Mouse (Mus musculus): ENCODE results near the gene Ica1l.
A peak's percentile ranks its signal among the peaks of the same experiment; 100 is the strongest.
"Not testable (repeated sequence)": the region's sequence is repeated elsewhere in the genome, so short reads cannot be mapped to it uniquely, and the experiment has no call there.

Ica1l gene

DNA sequence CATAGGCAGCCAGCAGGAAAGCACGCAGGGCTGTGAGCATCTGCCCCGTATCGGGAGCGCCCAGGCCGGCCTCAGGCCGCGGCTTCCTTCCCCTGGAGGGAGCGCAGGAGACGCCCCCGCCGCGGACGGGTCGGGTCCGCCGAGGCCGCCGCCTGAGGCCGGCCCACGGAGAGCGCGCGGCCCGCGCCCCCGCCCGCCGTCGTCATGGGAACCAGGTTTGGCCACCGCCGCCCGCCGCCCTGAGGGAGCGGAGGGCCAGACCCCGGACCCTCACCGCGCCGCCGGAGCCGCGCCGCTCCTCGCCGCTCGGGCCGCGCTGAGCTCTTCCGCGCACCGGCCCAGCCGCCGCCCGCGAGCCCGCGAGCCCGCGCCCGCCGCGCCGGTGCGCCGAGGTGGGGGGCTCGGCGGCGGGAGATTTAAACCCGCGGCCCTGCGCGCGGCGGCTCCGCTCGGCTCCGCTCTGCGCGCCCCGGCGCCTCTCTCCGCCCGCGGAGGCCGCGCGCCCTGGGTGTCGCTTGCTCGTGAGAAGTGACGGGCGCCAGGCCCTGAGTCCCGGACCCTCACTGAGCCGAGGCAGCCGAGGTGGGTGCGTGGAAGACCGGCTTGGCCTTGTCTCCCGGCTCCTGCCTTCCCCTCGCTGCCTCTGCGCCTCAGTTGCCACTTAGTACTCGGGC, at the start of gene Ica1l:
Gene Ica1l (minus strand): TSS at position 389 of the 674 bp plus-strand sequence.
- DNase-seq (ENCODE audit: low spot score): peak; percentile 38

DNA sequence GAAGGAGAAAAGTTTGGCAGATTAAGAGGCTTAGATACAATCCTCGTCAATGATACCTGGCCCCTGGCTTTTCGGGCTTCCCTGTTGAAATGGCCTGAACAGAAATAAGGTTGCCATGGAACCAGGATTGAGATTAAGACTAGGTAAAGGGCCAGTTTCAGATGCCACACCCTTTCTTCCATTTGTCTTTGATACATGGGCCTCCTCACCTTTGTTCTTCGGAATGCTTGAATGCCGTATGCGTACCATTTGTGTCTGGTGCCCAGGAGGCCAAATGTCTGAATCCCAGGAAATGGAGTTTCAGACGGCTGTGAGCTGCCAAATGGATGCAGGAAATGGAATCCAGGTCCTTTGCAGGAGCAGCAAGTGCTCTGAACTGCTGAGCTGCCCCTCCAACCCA, 33.4 kb upstream of the Ica1l start:
- DNase-seq (ENCODE audit: low spot score): no peak

DNA sequence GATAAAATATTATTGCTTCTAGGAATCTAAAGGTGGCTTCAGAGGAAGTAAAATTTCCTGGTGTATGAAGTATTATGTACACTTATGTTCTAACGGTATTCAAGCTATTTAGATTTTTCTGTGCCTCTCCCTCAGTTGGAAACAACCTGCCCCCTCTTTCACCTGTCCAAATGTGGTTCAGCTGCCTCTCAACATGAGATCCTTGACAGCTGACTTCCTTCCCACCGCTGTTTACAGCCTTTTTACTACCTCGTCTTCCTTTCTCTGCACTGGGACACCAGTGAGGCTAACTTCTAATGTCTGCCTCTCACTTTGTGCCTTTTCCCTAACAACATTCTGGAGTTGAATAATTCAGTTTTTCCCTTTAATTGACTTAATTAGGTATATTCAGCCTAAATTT, 32.6 kb upstream of the Ica1l start:
- no peak for DNase-seq (ENCODE audit: low spot score)

DNA sequence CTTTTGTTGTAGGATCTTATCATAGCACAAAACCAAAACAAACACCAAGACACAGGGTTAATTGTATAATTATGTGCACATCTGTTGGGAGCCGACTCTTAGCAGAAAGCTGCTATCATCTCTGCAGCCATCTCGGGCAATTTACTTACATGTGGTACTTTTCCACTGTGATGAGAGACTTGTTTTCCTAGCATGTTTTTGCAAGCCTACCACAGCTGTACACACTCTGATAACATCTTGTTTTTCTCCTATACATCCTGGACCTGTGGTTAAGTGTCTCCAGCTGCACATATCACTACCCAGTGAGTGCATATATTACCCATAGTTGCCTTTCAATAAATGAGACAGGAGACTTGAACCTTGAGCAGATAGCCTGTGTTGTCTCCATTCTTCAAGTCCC, 32.0 kb upstream of the Ica1l start:
- DNase-seq (ENCODE audit: low spot score): no peak

DNA sequence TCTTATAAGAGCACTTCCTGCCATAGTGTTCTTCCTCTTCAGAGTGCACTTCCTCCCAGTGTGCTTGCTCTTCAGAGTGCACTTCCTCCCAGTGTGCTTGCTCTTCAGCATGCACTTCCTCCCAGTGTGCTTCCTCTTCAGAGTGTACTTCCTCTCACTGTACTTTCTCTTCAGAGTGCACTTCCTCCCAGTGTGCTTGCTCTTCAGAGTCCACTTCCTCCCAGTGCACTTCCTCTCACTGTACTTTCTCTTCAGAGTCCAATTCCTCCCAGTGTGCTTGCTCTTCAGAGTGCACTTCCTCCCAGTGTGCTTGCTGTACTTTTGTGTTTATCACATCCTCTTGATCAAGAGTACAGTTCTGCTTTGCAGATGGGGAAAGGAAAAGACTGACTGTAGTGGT, 27.7 kb upstream of the Ica1l start:
- DNase-seq (ENCODE audit: low spot score): peak; percentile 8

DNA sequence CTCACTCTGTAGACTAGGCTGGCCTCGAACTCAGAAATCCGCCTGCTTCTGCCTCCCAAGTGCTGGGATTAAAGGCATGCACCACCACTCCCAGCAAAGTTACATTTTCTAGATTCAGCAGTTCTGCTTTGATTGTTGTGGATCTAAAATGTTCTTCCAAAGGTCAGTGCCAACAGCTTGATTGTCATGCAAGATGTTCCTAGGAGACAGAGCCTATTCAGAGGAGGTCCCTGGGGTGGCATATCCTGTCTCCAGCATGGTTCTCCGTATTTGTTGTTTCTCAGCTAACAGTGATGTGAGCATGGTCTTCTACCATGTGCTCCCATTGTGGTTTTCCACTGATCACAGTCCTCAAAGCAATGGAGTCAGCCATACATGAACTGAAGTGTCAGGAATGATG, 13.3 kb upstream of the Ica1l start:
- DNase-seq (ENCODE audit: low spot score): no peak

DNA sequence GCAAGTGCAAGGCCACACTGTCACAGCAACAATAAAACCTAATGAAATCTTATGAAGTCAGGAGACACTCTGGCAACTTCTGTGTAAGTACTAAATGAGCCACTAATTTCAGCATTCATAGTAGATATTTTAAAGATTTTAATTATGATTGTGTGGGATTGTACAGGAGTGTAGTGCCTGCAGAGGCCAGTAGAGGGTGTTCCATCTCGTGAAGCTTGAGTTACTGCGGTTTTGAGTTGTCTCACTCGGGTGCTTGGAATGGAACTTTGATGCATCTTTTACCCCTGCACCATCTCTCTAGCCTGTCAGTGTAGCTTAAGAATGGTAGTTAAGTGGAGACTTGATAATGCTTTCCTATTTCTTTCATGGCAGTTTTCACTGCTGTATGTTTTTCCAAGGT, 11.7 kb upstream of the Ica1l start:
- DNase-seq (ENCODE audit: low spot score): no peak

DNA sequence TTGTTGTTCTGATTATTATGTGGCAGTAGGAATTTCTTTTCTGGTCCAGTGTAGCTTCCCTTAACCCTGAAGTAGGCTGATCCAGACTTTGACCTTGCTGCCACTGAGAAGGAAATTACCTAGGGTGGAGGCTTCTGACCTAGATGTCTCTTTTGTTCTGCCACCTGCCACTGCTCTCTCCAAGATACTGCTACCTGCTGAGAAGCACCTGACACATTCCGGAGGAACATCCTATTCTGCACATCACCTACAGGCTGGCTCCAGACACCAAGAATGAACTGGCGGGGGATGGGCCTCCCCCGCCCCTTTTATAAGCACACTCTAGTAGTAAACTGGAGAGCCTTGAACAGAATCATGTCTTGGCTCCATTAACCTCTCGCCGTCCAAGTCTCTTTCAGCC, 4.5 kb upstream of the Ica1l start:
- DNase-seq (ENCODE audit: low spot score): not testable (repeated sequence)

DNA sequence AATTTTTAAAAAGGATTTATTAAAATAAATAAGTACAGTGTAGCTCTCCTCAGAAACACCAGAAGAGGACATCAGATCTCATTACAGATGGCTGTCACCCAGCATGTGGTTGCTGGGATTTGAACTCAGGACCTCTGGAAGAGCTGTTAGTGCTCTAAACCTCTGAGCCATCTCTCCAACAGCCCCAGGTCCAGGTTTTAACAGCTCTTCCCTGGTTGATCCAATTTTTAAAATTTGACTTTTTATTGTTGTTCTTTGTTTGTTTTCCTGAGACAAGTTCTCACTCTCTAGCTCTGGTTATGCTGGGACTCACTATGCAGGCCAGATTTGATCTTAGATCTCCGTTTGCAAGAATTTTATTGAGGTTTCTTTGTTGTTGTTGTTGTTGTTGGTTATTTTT, 1.6 kb upstream of the Ica1l start:
- DNase-seq (ENCODE audit: low spot score): no peak

DNA sequence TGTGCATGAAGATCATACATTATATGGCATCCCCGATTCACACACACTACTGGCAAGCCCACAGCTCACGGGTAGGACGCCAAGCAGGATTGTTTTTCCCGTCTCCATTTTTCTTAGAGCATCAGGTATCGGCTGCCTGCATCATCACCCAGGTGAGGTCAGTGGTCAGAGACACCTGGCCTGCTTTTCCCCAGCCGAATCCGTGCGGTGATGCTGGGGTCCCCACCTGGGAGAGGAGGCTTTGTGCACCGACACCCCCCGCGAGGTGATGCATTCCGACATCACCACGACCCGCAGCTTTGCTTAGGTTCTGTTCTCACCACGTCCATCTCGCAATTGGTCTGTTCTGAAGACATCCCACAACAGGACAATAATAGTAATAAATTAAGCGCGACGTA, 587 bp downstream of the Ica1l start:
- no peak for DNase-seq (ENCODE audit: low spot score)

DNA sequence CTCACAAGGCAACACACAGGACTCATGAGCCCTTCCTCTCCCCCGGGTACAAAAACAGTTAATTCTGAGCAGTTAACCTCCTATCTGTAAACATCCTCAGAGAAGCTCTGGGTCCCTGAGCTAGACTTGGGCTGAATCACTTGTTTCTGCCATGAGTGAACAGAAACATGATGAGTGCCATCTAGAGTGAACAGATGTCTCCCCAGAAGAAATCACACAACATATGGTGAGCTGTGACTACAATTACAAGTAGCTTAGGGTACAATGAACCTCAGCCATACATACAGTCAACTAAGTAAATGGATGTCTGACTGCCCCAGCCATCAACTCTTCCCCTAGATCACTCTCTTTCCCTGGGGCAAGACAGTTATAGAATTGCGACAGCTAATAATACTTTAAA, 7.9 kb downstream of the Ica1l start:
- no peak for DNase-seq (ENCODE audit: low spot score)

DNA sequence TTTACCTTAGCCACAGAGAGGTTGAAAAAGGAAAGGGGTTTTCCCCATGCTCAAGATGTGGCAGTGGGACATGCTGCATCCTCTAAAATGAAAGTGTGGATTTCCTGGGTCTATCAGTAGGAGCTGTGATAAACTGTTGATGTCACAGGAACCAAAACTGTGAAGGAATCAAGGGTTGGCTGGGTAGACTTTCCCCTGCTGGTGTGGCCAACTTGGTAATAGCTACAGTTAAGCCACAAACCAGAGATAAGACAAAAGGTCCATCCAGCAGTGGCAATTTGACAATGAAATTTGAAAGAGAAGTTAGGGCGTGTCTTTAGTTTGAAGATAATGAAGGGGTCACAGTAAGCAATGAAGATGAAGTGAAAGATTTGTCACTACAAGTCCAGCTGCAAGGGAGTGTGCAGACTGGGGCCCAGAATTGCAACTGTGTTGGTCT, 25.9 kb downstream of the Ica1l start:
- DNase-seq (ENCODE audit: low spot score): no peak

DNA sequence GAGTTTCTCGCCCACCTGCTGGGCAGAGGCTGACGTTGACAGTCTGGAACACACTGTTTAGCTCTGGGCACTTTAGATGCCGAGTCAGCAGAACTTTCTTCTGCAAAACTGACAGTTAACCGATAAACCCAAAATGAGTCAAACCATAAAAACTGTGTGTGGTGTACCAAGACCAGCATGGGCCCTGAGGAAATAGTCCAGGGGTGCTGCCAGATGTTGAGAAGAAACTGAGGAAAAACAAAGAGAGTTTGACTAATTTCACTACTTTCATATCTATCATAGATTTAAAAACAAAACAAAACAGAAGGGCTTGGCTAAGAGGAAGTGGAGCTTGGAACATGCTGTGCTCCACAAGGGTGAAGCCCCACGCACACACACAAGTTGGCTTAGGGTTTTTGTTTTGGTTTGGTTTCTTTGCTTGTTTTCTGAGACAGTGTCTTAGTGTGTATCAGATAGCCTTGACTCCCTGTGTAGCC, 26.8 kb downstream of the Ica1l start:
- DNase-seq (ENCODE audit: low spot score): peak; percentile 47

DNA sequence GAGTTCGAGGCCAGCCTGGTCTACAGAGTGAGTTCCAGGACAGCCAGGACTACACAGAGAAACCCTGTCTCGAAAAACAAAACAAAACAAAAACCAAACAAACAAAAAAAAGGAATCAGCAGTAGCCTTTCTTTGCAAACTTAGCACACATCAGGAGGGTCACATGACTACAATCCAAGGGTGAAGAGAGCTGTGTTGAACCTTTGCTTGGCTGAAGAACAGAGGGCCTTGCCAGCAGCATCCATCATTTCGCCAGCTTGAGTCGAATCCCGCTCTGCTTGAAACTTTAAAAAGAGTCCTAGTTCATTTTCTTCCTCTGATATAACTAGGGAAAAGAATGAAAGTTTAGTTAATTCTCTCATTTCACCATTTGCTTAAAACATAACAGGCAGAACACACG, 27.5 kb downstream of the Ica1l start:
- no peak for DNase-seq (ENCODE audit: low spot score)

DNA sequence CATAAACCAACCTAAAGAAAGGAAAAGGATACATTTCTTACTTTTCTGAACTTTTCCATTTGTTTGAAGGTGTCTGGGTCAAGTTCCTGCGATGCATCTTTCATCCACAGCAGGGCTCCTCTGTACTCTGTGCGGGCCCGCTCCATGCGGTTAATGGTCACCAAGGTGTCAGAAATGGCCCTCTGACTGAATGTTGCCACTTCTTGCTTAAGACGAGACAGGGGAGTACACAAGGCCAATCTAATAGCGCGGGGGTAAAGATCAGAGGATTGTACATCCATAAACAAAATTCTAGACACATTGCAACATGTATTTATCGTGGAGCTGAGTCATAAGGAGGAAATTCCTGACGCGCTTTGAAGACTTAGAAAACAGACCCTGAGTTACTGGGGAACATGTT, 29.2 kb downstream of the Ica1l start:
- DNase-seq (ENCODE audit: low spot score): no peak

DNA sequence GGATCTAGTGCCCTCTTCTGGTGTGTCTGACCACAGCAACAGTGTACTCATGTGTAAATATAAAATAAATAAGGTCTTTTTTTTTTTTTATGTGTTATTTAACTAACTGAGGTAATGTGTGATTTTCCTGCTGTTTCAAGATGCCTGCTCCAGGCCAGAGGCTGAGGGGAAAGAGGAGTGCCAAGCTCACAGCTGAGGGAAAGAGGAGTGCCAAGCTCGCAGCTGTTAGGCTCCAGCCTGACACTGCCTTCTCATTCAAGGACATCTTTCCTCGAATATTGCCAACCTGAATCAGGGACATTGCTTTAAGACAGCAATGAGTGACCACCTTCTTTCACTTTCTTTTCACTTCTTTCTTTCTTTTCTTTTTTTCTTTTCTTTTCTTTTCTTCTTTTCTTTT, 34.2 kb downstream of the Ica1l start:
- no peak for DNase-seq (ENCODE audit: low spot score)

DNA sequence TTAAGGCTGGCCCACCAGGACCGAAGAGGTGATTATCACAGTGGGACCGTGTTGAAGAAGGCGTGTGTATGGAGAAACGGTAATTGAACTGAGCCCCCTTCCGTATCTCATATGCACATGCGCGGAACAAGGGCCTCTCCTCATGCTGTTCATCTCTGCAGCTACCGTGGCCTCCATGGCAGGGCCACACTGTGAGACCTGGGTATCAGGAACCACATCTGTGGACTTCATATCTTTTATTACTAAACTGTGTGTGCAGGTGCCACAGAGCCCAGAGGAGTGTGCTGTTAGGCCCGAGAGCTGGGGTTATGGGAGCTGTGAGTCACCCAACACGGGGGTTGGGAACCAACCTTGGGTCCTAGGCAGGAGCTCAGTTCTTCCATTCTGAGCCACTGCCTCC, 35.6 kb downstream of the Ica1l start:
- no peak for DNase-seq (ENCODE audit: low spot score)

DNA sequence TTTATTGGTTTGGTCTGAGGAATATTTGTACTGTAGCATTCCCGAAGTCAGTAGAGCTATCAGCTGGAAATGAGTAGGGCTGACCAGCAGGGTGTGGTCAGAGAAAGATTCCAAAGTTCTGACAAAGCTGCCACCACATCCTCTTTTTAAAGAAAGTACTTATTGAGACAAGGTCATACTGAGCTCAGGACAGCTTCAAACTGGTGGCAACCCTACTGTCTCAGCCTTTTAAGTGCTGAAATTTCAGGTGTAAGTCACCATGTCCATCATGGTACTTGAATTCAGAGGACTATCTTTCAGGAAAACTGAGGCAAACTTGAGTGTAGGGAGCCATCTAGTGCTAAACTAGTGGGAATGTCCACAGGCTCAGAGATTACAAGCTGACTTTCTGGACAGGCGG, 42.7 kb downstream of the Ica1l start:
- peak; percentile 28 for DNase-seq (ENCODE audit: low spot score)

DNA sequence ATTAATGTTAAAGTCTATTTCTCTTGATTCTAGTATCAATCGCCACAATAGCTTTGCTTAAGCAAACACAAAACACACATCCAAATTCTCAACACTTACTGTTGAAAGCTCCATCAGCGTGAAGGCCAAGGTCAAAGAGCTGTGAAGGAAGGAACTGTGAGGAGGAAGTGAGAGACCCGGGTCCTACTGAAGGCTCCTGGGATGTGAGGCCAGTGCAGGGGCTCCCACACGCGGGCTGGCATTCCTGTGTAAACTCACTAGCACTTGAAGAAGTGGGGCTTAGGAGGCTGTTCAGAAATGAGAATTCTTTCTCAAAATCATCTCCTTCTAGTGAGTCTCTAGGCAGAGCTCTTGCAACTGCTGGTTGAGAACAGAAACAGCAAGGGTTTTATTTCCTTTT, 45.6 kb downstream of the Ica1l start:
- no peak for DNase-seq (ENCODE audit: low spot score)

DNA sequence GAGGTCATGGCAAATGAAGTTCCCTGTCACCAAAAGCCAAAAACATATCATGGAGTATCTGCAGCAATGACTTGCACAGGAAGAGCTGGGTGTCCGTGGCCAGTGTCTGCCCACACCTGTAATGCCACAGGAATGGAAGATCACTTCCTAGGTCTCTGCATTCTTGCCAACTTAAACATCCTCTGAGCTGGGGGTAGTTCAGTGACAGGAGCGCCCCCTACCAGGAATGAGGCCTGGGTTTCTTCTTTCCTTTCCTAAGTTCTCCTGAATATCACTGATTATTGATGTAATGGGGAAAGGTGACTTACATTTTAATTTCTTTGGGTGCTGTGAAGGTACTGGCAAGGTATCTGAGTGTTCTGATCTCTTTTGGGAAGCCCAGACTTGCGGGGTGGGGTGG, 47.3 kb downstream of the Ica1l start:
- DNase-seq (ENCODE audit: low spot score): no peak

DNA sequence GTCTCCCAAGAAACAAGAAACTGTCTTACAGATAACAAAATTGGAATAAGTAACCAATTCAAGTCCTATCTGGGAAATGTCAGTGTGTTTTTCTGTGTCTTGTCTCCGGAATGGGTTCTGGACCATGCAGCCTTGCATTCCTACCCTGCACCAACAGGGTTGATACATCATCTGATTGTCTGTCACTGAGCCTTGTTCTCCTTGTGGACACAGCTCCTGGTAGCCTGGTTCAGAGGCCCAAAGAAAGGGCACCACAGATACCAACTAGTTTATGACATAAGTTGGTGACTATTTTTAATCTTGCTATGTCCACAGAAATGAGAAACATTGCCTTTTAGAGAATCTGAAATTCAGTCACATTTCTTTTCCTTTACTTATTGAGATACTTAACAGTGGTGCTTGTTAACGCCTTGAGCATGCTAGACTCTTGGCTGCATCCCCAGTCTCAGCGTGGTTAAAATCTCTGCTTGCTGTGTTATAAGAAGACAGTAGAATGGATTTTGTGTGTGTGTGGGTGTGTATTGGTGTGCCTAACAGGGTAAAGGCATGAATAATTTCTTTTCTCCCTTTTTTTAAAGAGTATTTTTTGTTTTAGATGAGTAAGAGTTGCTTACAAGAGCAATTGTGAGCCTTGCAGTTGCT, 55.5 kb downstream of the Ica1l start:
- DNase-seq (ENCODE audit: low spot score): no peak

DNA sequence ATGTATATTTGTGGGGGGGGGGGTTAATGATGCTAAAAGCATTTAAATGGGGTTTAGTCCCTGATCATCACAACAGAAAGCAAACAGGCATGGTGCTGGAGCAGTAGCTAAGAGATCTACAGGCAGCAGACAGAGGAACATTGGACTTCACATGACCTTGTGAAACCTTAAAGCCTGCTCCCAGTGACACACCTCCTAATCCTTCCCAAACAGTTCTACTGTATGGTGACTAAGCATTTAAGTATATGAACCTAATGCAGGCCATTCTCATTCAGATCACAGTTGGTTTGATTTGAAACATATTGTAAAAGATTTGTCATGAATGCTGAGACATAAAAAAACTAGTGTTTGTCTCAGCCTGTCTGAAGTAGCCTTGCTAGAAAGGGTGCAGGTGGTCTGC, 56.4 kb downstream of the Ica1l start:
- DNase-seq (ENCODE audit: low spot score): no peak

DNA sequence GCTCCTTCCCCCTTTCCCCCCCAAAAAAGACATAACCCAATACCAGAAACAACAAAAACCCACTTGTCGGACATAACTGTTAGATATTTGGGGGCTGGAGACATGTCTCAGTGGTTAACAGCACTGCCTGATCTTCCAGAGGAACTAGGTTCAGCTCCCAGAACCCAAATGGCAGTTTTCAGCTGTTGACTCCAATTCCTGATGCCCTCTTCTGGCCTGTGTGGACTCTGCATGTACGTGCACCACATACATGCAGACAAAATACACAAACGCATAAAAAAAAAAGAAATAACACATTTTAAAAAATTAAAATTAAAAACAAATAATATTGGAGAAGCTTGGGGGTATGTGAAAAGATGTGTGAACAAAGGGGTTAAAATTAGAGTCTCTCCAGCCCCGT, 75.7 kb downstream of the Ica1l start:
- DNase-seq (ENCODE audit: low spot score): peak; percentile 46

DNA sequence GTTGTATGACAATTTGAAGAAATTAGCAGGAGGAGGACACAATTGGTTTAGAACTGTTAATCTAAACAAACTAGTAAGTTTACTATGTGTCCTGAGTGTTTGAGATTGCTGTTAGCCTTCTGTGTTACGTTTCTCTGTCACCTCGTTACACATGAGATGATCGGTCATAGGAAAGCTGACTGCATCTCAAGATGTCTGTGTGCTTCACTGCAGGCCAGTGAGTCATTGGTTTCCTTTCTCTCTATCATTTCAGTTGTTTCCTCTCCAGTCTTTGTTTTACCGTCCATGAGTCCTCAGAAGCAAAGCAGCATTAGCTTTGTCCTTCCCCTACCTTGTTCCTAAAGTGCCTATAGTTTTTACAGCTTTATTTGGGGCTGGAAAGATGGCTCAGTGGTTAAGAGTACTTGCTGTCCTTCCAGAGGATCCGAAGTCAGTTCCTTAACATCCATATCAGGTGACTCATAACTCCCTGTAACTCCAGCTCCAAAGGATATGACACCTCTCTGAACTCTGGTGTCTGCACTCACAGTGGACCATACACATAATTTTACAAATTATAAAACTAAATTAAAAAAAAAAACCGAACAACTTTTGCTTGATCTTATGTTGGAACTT, 76.7 kb downstream of the Ica1l start:
- no peak for DNase-seq (ENCODE audit: low spot score)

All from lung, postnatal 25 days (tissue).